Mouse (Mus musculus) liver, embryonic 14.5 days (tissue): ENCODE data around the gene Mmrn1. TPM values are rescaled to one million over a fixed set of nuclear protein-coding genes. Genes with fewer than 3 reads are reported as not detected.

Experiments used
- ATAC-seq: fragments of 200-750 bp; cut with Nextera tagmentation; 2 replicates; pipeline ENCODE4 v1.8.0; 2017; ENCODE audit warnings: moderate number of reproducible peaks, mild to moderate bottlenecking, moderate library complexity; ENCODE audit not compliant: insufficient read depth
- DNase-seq, 3 experiments: peaks; one replicate each; pipeline ENCODE4 v3.0.0-alpha.2; 2012 to 2013; ENCODE audit warnings: low read depth in 3 of 3, low spot score in 3 of 3
- H3K27ac ChIP-seq: fragments of 300-500 bp; sonication (generic); 2 replicates; pipeline ENCODE4 v1.5.1; 2014; ENCODE audit warnings: moderate library complexity, mild to moderate bottlenecking, control low read depth, inconsistent platforms
- H3K27me3 ChIP-seq: fragments of 300-500 bp; sonication (generic); 2 replicates; pipeline ENCODE4 v1.6.1; 2014; ENCODE audit warnings: mild to moderate bottlenecking, low read length, moderate library complexity; ENCODE audit not compliant: control insufficient read depth, insufficient read depth
- H3K36me3 ChIP-seq: fragments of 300-500 bp; sonication (generic); replicated peaks from 2 replicates; pipeline ENCODE4 v1.6.1; 2014; ENCODE audit warnings: low read depth; ENCODE audit not compliant: control insufficient read depth, insufficient read depth
- H3K4me1 ChIP-seq, 2 experiments: fragments of 200-500 bp in 1 of 2; fragments of 300-500 bp in 1 of 2; sonication (generic) in 1 of 2; replicated peaks; 2 replicates each; pipeline ENCODE4 v1.6.1; 2012 to 2014; ENCODE audit warnings: antibody characterized with exemption in 1 of 2, inconsistent platforms in 1 of 2, low read length in 1 of 2; ENCODE audit not compliant: control insufficient read depth in 2 of 2, insufficient read depth in 2 of 2
- H3K4me2 ChIP-seq: fragments of 300-500 bp; sonication (generic); 2 replicates; pipeline ENCODE4 v1.6.1; 2014; ENCODE audit warnings: low read depth, mild to moderate bottlenecking, control low read depth, moderate library complexity
- H3K4me3 ChIP-seq, 2 experiments: fragments of 200-500 bp in 1 of 2; fragments of 300-500 bp in 1 of 2; sonication (generic) in 1 of 2; 2 replicates each; pipeline ENCODE4 v1.5.1; 2012 to 2014; ENCODE audit warnings: low read depth in 2 of 2, low read length in 2 of 2, mild to moderate bottlenecking in 2 of 2, control low read depth in 1 of 2, inconsistent platforms in 1 of 2, moderate library complexity in 1 of 2; ENCODE audit not compliant: insufficient read depth in 1 of 2
- H3K9ac ChIP-seq: fragments of 300-500 bp; sonication (generic); replicated peaks from 2 replicates; pipeline ENCODE4 v1.6.1; 2014; ENCODE audit warnings: mild to moderate bottlenecking, control low read depth, moderate library complexity
- H3K9me3 ChIP-seq: fragments of 300-500 bp; sonication (generic); 2 replicates; pipeline ENCODE4 v1.6.1; 2016; ENCODE audit warnings: low read length, mixed read lengths; ENCODE audit not compliant: control insufficient read depth
- CTCF ChIP-seq: IDR thresholded peaks from 2 replicates; pipeline ENCODE4 v1.5.1; 2016; ENCODE audit warnings: antibody characterized with exemption, low read depth, control low read depth
- EP300 ChIP-seq: IDR thresholded peaks from 2 replicates; pipeline ENCODE4 v1.6.1; 2016; ENCODE audit warnings: antibody characterized with exemption, low read depth
- WGBS: fragments of 180-500 bp; shearing (Covaris S2); extraction: QIAGEN DNeasy Blood & Tissue Kit; methylation state at CpG from one replicate; pipeline ENCODE4 v1.1.7; 2014; ENCODE audit not compliant: insufficient replicate concordance; 5-methylcytosine and 5-hydroxymethylcytosine counted together
- polyA plus RNA-seq, 2 experiments: library from polyadenylated mRNA; depleted of rRNA in 1 of 2; stranded (reverse) in 1 of 2; unstranded in 1 of 2; fragments of >200 nt; fragmentation: Nextera tagmentation in 1 of 2; extraction: Ambion mirVana in 1 of 2; gene quantifications; 2 replicates each; pipeline versions ENCODE4 v1.2.1 to v1.2.3; 2012 to 2014

Gene Mmrn1
- polyA plus RNA-seq, 2 experiments, result 2.9 to 5.0 TPM

- ATAC-seq (no peak), DNase-seq (no peak)
- whole genome bisulfite sequencing, result 60% methylated on average over 6 of the region's 6 CpGs
- H3K9ac ChIP-seq, result no peak overlapping the region
- no peak for TF ChIP-seq CTCF
- TF ChIP-seq EP300, result no peak
- no peak overlapping the region for H3K4me2 ChIP-seq
- H3K9me3 ChIP-seq, result no peaks in the 10 kb centered on the region
- H3K4me3 ChIP-seq, result no peak overlapping the region
- no peaks in the 10 kb centered on the region for H3K4me1 ChIP-seq
- no peaks in the 10 kb centered on the region for H3K36me3 ChIP-seq
- no peaks in the 10 kb centered on the region for H3K27me3 ChIP-seq
- no peak overlapping the region for H3K27ac ChIP-seq
Measured at GRCm38 (mm10) chr6:60969407-60969806, 44.6 kb downstream of the Mmrn1 start.

DNA sequence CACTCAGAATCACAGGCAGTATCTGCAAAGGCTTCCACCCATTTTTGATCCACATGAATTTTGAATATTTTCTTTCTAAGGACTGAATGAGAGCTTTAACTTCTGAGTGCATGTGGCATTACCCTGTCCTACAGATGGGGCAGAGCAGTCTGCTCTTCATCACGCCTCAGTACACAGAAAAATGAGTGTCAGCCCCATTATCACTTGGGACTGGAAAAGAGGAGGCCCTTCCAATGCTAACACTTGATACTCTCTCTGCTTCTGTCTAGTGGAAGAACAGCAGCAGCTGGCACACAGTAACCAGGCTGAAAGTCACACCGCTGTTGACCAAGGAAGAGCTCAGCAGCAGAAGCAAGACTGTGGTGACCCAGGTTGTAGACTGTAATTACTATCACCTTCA is 46.0 kb downstream of the Mmrn1 start:
- H3K36me3 ChIP-seq, result no peaks in the 10 kb centered on the region

DNA sequence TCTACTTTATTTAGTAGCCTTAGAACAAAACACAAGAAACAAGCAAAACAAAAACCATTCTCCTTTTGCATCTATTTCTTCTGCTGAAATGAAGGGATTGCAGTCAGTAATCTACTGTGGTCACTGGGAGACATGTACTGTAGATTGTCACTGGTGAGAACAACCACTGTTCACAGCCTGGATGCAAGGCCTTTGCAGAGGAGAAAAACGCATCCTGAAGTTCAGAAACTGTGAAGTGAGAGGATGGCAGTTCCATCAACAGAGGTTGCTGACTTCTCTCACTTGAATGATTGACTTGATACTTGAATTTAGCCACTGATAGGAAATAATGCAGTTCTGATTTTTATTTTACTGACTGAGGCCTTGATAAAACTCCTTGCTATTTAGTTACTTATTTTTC is 53.8 kb downstream of the Mmrn1 start:
- Histone ChIP-seq H3K9me3 (no peaks in the 10 kb centered on the region), H3K4me1 (no peaks in the 10 kb centered on the region), H3K4me3 (no peak overlapping the region), H3K27ac (no peak overlapping the region), H3K9ac (no peak overlapping the region), H3K36me3 (no peaks in the 10 kb centered on the region), H3K27me3 (no peaks in the 10 kb centered on the region), H3K4me2 (no peak overlapping the region)
- ATAC-seq, result no peak
- 50% methylated on average over 1 of the region's 1 CpGs for WGBS
- TF ChIP-seq CTCF (no peak), EP300 (no peak)
- no peak for DNase-seq

More for the DNA sequence above, 46.0 kb downstream of the Mmrn1 start:
- DNase-seq (no peak), ATAC-seq (no peak)
- Histone ChIP-seq H3K4me3 (no peak overlapping the region), H3K27ac (no peak overlapping the region), H3K9me3 (no peaks in the 10 kb centered on the region), H3K4me1 (no peaks in the 10 kb centered on the region), H3K27me3 (no peaks in the 10 kb centered on the region), H3K9ac (no peak overlapping the region), H3K4me2 (no peak overlapping the region)
- 69% methylated on average over 2 of the region's 2 CpGs for WGBS
- TF ChIP-seq CTCF (no peak), EP300 (no peak)

DNA sequence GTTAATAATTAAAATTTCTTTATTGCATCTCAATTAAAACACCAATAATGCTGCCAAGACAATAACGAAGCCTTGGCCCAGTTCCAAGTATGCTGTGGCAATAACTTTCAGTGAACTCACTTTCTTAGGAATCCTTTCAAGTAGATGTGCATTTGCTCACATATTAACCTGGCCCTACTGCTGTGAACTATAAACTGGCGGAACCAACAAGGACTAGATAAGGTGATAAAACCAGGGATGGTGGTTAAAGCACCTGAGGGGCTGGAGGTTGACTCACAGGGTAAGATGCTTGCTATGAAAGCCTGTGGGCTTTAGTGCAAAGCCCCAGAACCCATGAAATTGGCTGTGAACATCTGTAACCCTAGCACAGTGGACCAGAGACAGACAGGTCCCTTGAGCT is 54.3 kb downstream of the Mmrn1 start:
- H3K9me3 ChIP-seq, result no peaks in the 10 kb centered on the region
- no peak overlapping the region for H3K4me2 ChIP-seq
- no peak for DNase-seq
- H3K36me3 ChIP-seq, result no peaks in the 10 kb centered on the region
- H3K4me1 ChIP-seq, result no peaks in the 10 kb centered on the region
- TF ChIP-seq CTCF (no peak), EP300 (no peak)
- H3K27me3 ChIP-seq, result no peaks in the 10 kb centered on the region
- no peak overlapping the region for H3K4me3 ChIP-seq
- no peak overlapping the region for H3K9ac ChIP-seq
- 57% methylated on average over 2 of the region's 2 CpGs for WGBS
- ATAC-seq, result no peak
- no peak overlapping the region for H3K27ac ChIP-seq

DNA sequence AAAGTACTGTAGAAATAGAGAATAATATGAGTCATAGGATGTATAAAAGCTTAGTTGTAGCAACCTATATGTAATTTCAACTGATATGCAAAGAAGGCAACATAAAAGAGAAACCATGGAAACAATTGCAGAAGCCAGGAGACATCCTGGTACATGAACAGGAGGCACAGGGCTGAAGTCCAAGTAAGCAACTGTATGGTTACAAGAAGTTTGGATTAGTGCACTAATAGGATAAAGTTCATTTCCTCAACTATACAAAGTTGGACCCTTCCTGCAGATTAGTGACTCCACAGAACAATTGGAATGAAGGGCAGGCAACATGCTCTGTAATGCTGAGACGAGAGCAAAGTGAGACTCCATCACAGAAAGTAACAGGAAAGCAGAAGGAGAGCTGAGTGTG is 59.6 kb downstream of the Mmrn1 start:
- DNase-seq (no peak), ATAC-seq (no peak)
- no peaks in the 10 kb centered on the region for H3K4me1 ChIP-seq
- no peak overlapping the region for H3K4me3 ChIP-seq
- H3K4me2 ChIP-seq, result no peak overlapping the region
- no peak overlapping the region for H3K9ac ChIP-seq
- 38% methylated on average over 1 of the region's 1 CpGs for WGBS
- H3K27ac ChIP-seq, result no peak overlapping the region
- no peaks in the 10 kb centered on the region for H3K36me3 ChIP-seq
- H3K27me3 ChIP-seq, result no peaks in the 10 kb centered on the region
- no peak for TF ChIP-seq CTCF
- no peaks in the 10 kb centered on the region for H3K9me3 ChIP-seq
